Mouse (Mus musculus) left cerebral cortex, postnatal 4 days (tissue): ENCODE data around the gene Cgas. TPM values are rescaled to one million over a fixed set of nuclear protein-coding genes. Genes with fewer than 3 reads are reported as not detected.
"Not testable (repeated sequence)": the region's sequence is repeated elsewhere in the genome, so short reads cannot be mapped to it uniquely, and the experiment has no call there.

Experiments used
- DNase-seq: peaks from one replicate; pipeline ENCODE4 v3.0.0-alpha.2; 2022
- intact Hi-C: fragments of 180-260 bp; cut with DNase I; formaldehyde crosslinking; loops from one replicate; pipeline ENCODE4 v1.15.1; 2025
- total RNA-seq, 2 experiments: library from RNA; stranded (reverse); gene quantifications; 2 replicates each; pipeline ENCODE4 v1.2.3; 2021

Gene Cgas
- under 1 TPM; 0.48 to 0.62 TPM for total RNA-seq

- intact Hi-C loops = no loop called here
- peak; percentile 8 for DNase-seq
Observed at GRCm38 (mm10) chr9:78442579-78443392, at the start of gene Cgas. Cgas (minus strand) TSS chr9:78443237.

- no peak for DNase-seq
- intact Hi-C loops = no loop called here
Observed at GRCm38 (mm10) chr9:78492254-78492653, 49.2 kb upstream of the Cgas start.

- intact Hi-C loops = no loop called here
- DNase-seq = no peak
Observed at GRCm38 (mm10) chr9:78491169-78491568, 48.1 kb upstream of the Cgas start.

- intact Hi-C loops = no loop called here
- peak; percentile 62 for DNase-seq
Observed at GRCm38 (mm10) chr9:78488890-78489420, 45.9 kb upstream of the Cgas start, which contains the start of gene Eef1a1. Eef1a1 (minus strand) TSS chr9:78489151.

- intact Hi-C loops, DNase-seq: not testable (repeated sequence)
Observed at GRCm38 (mm10) chr9:78488021-78488420, 45.0 kb upstream of the Cgas start.

- no peak for DNase-seq
- intact Hi-C loops = no loop called here
Observed at GRCm38 (mm10) chr9:78484660-78485059, 41.6 kb upstream of the Cgas start.

GRCm38 (mm10) chr9:78482386-78482785 is 39.3 kb upstream of the Cgas start:
- no peak for DNase-seq
- intact Hi-C loops = no loop called here

- intact Hi-C loops = loop anchor here (2.0 kb wide), 1 partner anchor 39 kb away; no protein-coding TSS in a partner anchor
Observed at GRCm38 (mm10) chr9:78481423-78482331, 38.6 kb upstream of the Cgas start.

GRCm38 (mm10) chr9:78480706-78481358 is 37.8 kb upstream of the Cgas start:
- peak; percentile 77 for DNase-seq
- intact Hi-C loops = loop anchor here (2.0 kb wide), 1 partner anchor 40 kb away; no protein-coding TSS in a partner anchor

More at GRCm38 (mm10) chr9:78481423-78482331, 38.6 kb upstream of the Cgas start:
- DNase-seq = peak; percentile 97

- not testable (repeated sequence) for DNase-seq
- intact Hi-C loops = loop anchor here (2.0 kb wide), 1 partner anchor 41 kb away; no protein-coding TSS in a partner anchor
Observed at GRCm38 (mm10) chr9:78480227-78480626, 37.2 kb upstream of the Cgas start.

GRCm38 (mm10) chr9:78479308-78479707 is 36.3 kb upstream of the Cgas start:
- intact Hi-C loops, DNase-seq: not testable (repeated sequence)

- intact Hi-C loops, DNase-seq: not testable (repeated sequence)
Observed at GRCm38 (mm10) chr9:78478009-78478605, 35.1 kb upstream of the Cgas start.

- intact Hi-C loops = no loop called here
- DNase-seq = no peak
Observed at GRCm38 (mm10) chr9:78477021-78477551, 34.0 kb upstream of the Cgas start.

- intact Hi-C loops = no loop called here
- no peak for DNase-seq
Observed at GRCm38 (mm10) chr9:78476531-78477020, 33.5 kb upstream of the Cgas start.

- intact Hi-C loops = no loop called here
- DNase-seq = no peak
Observed at GRCm38 (mm10) chr9:78475873-78476272, 32.8 kb upstream of the Cgas start.

- intact Hi-C loops = no loop called here
- DNase-seq = no peak
Observed at GRCm38 (mm10) chr9:78475383-78475780, 32.3 kb upstream of the Cgas start.

- intact Hi-C loops = no loop called here
- DNase-seq = no peak
Observed at GRCm38 (mm10) chr9:78474771-78475382, 31.8 kb upstream of the Cgas start.

GRCm38 (mm10) chr9:78474270-78474669 is 31.2 kb upstream of the Cgas start:
- DNase-seq = no peak
- intact Hi-C loops = no loop called here

- DNase-seq = peak; percentile 31
- intact Hi-C loops = no loop called here
Observed at GRCm38 (mm10) chr9:78473588-78473987, 30.6 kb upstream of the Cgas start.
